16 mouse cellular contexts compared by ENCODE assay signal in the genomic region with DNA sequence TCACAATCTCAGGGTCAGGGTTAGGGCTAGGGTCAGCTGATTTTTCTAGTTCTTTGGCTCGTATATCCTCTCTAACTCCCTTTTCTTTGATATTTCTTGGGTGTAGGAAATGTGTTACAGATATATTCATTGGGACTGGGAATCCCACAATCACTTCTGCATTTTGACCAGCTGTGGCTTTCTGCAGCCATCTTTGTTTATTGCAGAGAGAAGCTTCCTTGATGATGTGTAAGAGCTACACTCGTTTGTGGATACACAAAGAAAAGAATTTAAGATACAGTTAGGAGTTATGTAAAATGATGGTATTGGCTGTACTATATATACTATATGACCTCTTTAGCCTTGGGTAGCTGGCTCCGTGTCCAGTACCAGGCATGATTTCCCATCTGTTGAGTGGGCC.
"Had no signal": no experiment of that assay in that cellular context is flagged by ENCODE, and none has a peak within 500 bp of the region (broad histone marks: within the 10 kb centered on the region; RNA-seq: fewer than 3 reads in every experiment).

No protein-coding gene starts in this region.

- ATAC-seq: hindbrain, postnatal 0 days; intestine, embryonic 16.5 days; liver, embryonic 12.5 days had no signal

- DNase-seq: gastrocnemius, postnatal 14 days; heart, adult 11 months; heart, adult 2 months; heart, postnatal 14 days; heart, postnatal 36 days; kidney, adult 11 months; kidney, adult 2 months; kidney, adult 9 months; kidney, postnatal 14 days; kidney, postnatal 36 days; layer of hippocampus, adult 9-11 months; layer of hippocampus, postnatal 36 days; left cerebral cortex, postnatal 4 days had no signal
